Mouse (Mus musculus): ENCODE results near the gene Gprin1.
"Not testable (repeated sequence)": the region's sequence is repeated elsewhere in the genome, so short reads cannot be mapped to it uniquely, and the experiment has no call there.

The Gprin1 gene
- long read RNA-seq, experiment 1, result 0 reads
- long read RNA-seq, experiment 2, partial matches to known transcripts, result 0 of 3 reads
- long read RNA-seq, experiment 2, other reads (novel, unspliced or antisense), result 3 of 3 reads

- intact Hi-C loops (cut with DNase I), result no loop called here
Measured at GRCm38 (mm10) chr13:54749864-54750411, at the start of gene Gprin1. Gprin1 (minus strand) TSS chr13:54749874.

DNA sequence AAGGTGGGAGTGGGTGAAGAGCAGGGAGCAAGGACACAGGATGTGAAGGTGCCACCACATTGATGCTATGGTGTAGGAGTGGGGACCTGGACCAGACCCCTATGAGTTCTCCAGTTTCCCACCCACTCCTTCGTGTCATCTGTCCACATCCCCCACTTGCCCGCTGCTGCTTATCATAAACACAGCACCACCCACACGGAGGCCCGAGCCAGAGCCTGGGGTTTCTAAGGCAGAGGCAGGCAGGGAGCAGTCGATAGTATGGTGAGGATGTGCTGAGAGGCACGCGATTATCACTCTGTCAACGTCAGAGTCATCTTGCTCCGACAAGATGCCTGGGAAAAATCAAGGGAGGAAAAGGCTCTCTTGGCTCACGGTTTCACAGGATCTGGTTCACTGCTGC is 49.1 kb upstream of the Gprin1 start:
- intact Hi-C loops (cut with DNase I), result loop anchor here (1.0 to 5.0 kb wide), 3 partner anchors 169 to 380 kb away; no protein-coding TSS in a partner anchor

- intact Hi-C loops (cut with DNase I), result loop anchor here (2.0 to 5.0 kb wide), 2 partner anchors 169 to 381 kb away; no protein-coding TSS in a partner anchor
Measured at GRCm38 (mm10) chr13:54797861-54798643, 48.4 kb upstream of the Gprin1 start.

- intact Hi-C loops (cut with DNase I), result loop anchor here (5.0 kb wide), 1 partner anchor 170 kb away; no protein-coding TSS in a partner anchor
Measured at GRCm38 (mm10) chr13:54797356-54797755, 47.7 kb upstream of the Gprin1 start.

DNA sequence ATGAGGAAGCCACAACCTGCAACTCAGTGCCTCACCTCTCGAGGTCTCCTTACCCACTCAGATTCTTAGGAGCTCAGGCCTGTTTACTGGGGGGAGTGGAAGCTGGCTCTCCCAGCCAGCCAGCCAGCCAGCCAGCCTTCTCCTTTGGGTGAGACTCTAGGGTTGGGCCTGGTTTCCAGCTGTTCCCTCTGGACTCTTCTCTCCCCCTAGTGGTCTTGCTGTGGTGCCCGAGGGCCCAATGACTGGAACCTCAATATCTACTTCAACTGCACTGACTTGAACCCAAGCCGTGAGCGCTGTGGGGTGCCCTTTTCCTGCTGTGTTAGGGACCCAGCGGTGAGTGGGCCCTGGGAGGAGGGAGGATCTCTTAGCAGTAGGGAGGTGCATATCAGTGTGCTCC is 45.2 kb upstream of the Gprin1 start:
- intact Hi-C loops (cut with DNase I), result loop anchor here (5.0 kb wide), 1 partner anchor 172 kb away; no protein-coding TSS in a partner anchor

DNA sequence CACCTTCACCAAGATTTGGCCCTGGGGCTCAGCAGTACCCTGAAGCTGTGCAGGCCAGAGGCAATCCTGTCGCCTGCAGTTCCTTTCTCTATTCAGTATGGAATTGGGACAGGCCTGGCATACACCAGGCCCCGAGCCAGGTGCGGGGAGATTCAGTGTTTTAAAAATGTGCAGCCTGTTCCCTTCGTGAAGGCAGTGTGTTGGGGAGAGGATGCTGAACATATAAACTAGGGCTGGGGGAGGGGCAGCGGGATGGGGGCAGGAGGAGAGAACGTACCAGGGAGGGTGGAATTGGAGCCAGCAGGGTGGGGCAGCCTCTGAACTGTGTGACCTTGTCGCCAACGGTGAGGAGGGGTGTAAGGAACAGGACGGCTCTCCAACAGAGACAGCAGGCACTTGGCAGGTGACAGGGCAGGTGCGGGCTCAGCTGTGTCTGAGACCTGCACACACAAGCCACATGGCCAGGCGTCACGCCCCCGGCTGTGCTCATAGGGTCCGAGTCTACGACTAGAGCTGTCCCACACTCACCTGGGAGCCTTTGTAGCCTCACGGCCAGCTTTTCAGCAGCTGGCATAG is 44.4 kb upstream of the Gprin1 start:
- intact Hi-C loops (cut with DNase I), result no loop called here

DNA sequence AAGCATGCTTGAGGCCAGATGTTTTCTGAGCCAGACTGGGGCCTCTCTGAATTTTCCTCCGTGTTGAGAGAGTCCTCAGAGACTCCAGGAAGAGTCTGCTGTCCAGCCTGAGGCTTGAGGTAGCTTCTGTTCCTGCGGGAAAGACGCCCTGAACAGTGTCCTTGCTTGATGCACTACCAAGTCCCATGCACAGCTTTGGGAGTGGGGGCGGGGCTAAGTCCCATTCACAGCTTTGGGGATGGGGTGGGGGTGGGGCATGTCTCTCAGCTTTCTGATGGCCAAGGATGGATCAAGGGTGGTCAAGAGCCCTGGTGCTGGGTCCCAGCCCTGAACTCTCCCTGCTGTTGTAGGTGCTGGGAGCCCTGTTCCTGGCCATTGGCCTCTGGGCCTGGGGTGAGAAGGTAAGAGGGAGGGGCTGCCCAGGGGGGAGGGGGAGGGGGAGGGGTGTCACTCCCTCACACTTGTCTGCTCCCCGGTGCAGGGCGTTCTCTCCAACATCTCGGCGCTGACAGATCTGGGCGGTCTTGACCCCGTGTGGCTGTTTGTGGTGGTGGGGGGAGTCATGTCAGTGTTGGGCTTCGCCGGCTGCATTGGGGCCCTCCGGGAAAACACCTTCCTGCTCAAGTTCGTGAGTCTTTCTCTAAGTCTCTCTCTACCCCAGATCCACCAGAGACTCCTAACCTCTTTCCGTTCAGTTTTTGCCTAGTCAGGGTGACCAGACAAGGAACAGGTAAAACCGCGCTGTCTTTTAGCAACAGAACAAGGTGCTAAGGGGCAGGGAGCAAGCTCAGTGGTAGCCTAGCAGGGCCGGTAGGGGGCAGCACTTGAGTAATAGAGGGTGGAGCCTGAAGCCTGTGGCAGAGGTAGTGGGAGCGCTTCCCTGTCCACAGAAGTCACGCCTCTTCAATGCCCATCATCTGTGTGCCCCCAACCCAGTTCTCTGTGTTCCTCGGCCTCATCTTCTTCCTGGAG is 42.9 kb upstream of the Gprin1 start:
- intact Hi-C loops (cut with DNase I), result no loop called here

- intact Hi-C loops (cut with DNase I), result no loop called here
Measured at GRCm38 (mm10) chr13:54789561-54790397, 40.1 kb upstream of the Gprin1 start.

- intact Hi-C loops (cut with DNase I), result no loop called here
Measured at GRCm38 (mm10) chr13:54788740-54789560, 39.3 kb upstream of the Gprin1 start, which contains the start of gene Tspan17. Tspan17 (plus strand) TSS chr13:54789377.

- intact Hi-C loops (cut with DNase I), result not testable (repeated sequence)
Measured at GRCm38 (mm10) chr13:54787591-54787990, 37.9 kb upstream of the Gprin1 start.

DNA sequence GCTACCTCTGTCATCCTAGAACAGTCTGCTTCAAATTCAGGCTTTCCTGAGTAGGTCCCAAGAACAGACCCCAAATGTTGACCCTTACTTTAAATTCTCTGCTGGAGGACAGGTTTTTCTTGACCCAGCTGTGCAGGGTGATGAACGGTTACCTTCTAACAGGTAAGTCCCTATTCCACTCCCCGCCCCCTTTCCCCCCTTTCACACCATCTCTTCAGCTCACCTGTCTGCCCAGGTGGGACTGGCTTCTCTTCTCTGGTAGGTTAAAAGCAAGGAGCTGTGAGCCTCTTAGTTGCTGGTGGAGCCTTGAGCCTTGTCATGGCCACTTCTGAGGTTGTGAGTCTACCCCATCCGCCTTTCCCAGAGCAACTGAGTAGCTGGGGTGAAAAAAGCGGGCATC is 34.0 kb upstream of the Gprin1 start, which contains the start of gene Eif4e1b:
TSS of gene Eif4e1b (plus strand) at position 301 of the 400 bp plus-strand sequence.
- intact Hi-C loops (cut with DNase I), result no loop called here

GRCm38 (mm10) chr13:54783235-54783634 is 33.6 kb upstream of the Gprin1 start:
- intact Hi-C loops (cut with DNase I), result no loop called here

- intact Hi-C loops (cut with DNase I), result no loop called here
Measured at GRCm38 (mm10) chr13:54781086-54781485, 31.4 kb upstream of the Gprin1 start.

- intact Hi-C loops (cut with DNase I), result no loop called here
Measured at GRCm38 (mm10) chr13:54780592-54780991, 30.9 kb upstream of the Gprin1 start.

GRCm38 (mm10) chr13:54767012-54767411 is 17.3 kb upstream of the Gprin1 start:
- intact Hi-C loops (cut with DNase I), result no loop called here

DNA sequence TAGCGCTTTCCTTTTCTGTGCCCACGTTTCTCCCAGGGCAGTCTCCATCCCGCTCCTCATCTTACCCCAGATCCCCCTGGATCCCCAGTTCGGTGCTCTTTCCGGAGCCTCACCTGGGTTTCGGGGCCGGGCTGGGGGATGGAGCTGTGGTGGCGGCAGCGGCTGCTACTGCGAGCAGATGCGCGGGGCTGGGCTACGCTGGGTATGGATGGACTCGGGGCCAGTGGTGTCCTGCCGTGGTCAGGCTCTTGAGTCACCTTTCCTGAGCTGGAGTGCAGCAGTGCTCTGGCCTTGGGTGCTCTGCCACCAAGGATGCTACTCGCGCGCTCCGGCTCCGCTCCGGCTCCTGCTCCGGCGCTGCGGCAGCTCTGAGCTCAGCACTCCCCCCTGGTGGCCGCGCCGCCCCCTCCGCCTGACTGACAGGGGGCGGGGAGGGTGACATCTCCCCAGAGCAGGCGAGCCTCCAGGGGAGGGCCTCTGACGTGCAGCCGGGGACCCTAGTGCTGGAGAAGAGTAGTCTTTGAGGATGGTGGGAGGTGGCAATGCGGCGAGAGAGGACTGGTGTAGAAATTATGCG is 16.6 kb upstream of the Gprin1 start, which contains the start of gene Sncb:
TSS of gene Sncb (minus strand) at position 404 of the 577 bp plus-strand sequence.
- intact Hi-C loops (cut with DNase I), result no loop called here

DNA sequence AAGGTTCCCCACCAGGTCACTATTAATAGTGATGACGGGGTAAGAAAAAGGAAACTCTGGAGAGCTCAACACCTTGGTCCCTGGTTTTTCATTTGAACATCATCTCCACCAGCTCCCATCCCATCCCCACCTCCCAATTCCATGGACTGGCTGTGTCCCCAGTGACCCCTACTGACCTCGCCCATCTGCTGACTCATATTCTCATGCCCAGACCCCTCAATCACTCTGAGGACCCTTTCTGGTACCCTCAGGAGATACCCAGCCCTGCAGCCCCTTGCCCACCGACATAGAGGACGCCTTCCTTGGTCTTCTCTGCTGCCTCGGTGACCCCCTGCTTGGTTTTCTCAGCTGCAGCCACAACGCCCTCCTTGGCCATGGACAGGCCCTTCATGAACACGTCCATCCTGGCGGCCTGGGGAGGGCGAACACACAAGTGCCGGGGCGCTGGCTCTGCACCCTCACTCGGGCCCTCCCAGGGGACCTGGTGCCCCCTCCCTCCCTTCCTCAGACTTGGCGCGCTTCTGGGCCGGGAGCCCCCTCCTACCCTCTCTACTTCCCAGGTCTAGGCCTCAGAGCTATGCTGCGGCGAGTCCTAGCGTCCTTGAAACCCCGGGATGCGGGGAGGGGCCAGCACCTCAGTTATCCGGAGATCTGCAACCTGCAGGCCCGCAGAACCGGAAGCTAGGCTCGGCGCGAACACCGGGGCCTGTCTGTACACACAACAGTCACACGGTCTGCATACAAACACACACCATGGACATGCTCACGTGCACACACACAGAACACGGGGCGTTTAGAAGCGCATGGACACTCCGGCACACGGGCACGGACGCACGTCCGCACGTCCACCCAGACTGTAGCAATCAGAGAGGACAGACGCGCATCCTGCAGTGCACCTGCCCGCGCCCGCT is 15.9 kb upstream of the Gprin1 start:
- intact Hi-C loops (cut with DNase I), result no loop called here

Measured in adrenal gland (tissue).